Mouse (Mus musculus) spleen, adult 18-20 months (tissue): ENCODE measurements around the gene Miip.
A peak's percentile ranks its signal among the peaks of the same experiment; 100 is the strongest.

Experiments used
- DNase-seq, 2 experiments: peaks; one replicate each; pipeline ENCODE4 v3.0.0; 2022; ENCODE audit warnings: mixed read lengths in 2 of 2

Gene Miip

GRCm38 (mm10) chr4:147868450-147869031 lies at the start of gene Miip, which contains the start of gene Fv1:
Gene Miip (minus strand): TSS chr4:147868816.
Gene Fv1 (plus strand): TSS chr4:147868979.
- DNase-seq = peak; percentile 84 to 87

- DNase-seq = no peak
Measured at GRCm38 (mm10) chr4:147909486-147909885, 40.9 kb upstream of the Miip start.

GRCm38 (mm10) chr4:147906230-147906629 lies 37.6 kb upstream of the Miip start:
- DNase-seq = no peak

- DNase-seq = no peak
Measured at GRCm38 (mm10) chr4:147905090-147905659, 36.6 kb upstream of the Miip start.

DNA sequence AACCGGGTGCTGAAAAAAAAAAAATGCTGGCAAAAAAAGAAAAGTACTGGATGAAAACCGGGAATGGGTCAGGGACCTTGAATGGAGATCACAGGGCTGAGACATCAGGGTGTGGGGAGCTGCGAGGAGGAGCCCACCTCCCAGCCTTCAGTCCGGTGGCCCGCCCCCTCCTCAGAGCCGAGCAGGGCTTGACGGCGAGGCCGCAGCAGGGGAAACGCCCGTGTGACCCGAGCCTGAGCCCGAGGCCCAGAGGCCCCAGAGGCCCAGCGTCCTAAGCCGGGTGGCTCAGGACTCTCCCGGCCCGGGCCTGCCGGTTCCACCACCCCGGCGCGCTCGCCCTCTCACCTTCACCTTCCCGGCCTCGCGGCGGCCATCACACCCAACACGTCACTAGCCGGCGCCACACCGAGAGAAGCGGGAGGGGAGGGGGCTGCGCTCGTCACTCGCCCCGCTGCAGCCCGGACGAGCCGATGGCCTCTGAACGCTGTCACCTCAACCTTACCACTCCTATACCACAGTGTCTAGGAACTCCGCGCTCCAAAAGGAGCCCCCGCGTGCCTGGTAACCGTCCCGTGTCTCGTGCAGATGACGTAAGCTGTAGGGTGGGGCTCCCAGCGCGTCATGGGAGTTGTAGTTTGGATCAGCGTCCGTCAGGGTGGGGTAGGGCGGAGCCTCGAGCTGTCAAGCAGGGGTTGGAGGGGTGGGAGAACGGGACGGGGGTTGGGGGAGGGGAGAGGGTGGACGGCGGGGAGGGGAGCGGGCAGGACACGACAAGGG lies 35.9 kb upstream of the Miip start, which contains the start of gene Mfn2:
Gene Mfn2 (minus strand): TSS at position 392 of the 777 bp plus-strand sequence.
- peak; percentile 80 to 87 for DNase-seq

- DNase-seq = no peak
Measured at GRCm38 (mm10) chr4:147903601-147904000, 35.0 kb upstream of the Miip start.

GRCm38 (mm10) chr4:147902906-147903500 lies 34.4 kb upstream of the Miip start:
- DNase-seq = no peak

- no peak for DNase-seq
Measured at GRCm38 (mm10) chr4:147900452-147900851, 31.8 kb upstream of the Miip start.

DNA sequence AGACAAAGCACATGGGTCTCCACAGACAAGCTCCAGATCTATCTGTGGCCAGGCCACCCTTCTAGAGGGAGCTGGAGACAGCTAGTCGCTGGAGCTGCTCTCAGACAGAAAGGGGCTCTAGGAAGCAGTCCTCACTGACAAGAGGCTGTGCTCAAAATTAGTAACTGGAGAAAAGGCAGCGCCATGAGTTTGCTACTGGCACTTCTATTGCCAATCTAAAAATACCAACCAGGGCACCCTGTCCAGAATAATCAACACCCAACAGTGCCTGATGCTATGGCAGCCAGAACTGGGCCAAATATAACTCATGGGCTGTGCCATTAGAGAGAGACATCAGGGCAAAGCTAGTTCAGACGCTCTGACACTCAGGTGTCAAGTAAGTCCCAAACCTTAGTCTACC lies 28.7 kb upstream of the Miip start:
- DNase-seq = no peak

DNA sequence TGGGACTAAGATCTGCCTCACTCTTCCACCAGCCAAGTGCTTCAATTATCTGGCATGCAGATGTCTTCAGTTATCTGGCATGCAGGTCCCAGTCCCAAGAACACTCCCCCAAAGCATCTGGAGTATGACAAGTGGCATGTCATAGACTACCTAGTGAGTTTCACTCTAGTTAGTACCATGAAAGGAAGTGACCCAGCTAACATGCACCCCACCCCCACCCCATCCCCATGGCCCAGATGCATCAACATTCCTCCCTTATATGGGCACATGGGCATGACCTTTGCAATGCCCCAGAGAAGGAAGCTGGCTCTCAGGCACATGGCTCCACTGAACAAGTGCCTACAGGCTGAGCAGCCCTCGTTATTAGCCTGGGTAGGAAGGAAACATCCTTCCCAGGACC lies 27.8 kb upstream of the Miip start:
- no peak for DNase-seq

DNA sequence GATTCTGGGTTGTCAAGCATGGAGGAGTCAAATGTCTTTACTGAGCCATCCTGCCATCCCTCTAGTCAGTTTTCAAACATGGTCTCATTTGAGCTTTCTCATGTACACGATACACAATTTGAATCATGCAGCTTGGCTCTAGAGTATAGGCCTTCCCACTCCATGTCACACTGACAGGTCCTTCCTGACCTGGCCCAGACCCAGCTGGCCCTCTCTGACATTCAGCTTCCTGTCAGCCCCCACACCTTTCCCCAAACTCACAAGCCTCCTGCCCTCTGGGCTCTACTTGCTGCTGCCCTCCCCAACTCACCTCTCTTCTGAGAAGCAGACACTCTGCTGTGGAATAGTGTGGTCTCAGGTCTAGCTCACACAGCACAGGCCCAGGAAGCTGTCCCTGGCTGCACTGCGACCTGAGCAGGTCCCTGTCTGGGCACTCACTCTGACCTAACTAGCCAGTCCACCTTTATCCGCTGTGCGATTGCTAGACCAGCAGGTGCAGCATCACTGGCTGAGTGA lies 27.3 kb upstream of the Miip start:
- no peak for DNase-seq

DNA sequence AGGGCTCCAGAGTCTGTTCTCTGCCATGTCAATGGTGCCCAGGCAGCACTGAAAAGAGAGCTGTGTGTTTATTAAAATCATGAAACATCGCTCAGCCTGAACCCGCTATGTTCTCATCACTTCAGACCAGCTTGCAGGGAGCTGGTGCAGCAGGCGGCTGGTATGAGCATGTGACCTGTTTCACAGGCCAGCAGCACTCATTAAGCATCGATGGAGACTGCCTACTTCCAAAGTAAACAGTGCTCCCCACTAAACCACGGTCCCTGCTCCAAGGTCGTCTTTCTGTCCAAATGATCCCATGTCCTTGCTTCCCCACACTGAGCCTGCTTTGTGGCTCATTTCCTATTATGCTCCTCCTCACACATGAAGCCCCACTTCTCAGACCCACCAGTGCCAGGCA lies 21.7 kb upstream of the Miip start:
- no peak for DNase-seq

DNA sequence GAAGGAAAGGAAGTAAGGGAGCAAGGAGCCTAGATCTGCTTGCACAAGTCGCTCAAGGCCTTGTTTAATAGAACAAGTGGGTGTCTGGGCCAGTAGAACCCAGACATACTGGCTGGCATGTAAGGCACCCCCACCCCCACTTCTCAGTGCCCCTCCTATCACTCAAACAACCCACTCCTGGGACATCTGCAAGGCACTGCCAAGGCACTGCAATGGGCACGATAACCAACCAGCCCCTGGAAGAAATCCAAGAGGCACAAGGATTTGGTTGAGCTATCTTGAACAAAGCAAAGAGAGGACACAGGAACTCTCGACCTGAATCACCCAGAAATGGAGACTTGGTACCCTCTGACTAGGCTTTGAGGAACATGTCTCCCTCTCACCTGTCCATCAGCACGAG lies 19.6 kb upstream of the Miip start:
- DNase-seq = no peak

DNA sequence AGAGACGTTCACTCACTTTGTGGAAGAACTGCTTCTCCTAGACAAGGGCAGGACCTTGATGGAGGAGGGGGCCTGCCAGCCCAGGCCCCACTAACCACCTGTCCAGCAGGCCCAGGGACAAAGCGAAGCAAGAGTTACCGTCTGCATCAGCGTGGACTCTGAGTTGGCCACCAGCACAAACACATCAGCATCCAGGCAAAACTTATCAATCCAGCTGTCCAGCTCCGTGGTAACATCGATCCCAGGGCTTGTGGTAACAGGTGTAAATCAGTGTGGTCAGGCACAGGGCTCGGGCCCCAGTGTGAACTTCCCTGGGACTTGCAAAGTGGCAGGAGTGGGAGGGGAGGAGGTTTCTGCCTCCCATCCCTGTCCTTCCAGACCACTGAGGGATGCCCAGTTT lies 18.7 kb upstream of the Miip start:
- DNase-seq = no peak

GRCm38 (mm10) chr4:147886158-147886557 lies 17.5 kb upstream of the Miip start:
- DNase-seq = no peak

DNA sequence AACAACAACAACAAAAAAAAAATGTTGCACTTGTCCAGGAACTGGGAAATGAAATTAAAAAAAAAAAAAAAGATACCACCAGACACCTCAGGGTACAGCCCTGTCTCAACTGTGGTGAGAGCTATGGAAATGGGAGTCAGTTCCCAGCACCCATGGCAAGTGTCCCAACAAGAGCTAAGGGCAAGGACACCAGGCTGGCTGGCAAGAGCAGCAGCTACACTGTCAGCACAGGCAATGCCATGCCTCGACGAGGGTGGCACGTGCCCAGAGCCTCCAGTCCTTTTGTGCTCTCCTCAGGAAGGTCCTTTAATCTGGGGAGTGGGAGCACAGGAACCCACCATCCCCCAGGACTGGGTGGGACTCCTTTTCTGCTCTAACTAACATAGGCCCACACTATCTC lies 15.5 kb upstream of the Miip start:
- DNase-seq = no peak

GRCm38 (mm10) chr4:147883041-147883440 lies 14.4 kb upstream of the Miip start:
- DNase-seq = no peak

DNA sequence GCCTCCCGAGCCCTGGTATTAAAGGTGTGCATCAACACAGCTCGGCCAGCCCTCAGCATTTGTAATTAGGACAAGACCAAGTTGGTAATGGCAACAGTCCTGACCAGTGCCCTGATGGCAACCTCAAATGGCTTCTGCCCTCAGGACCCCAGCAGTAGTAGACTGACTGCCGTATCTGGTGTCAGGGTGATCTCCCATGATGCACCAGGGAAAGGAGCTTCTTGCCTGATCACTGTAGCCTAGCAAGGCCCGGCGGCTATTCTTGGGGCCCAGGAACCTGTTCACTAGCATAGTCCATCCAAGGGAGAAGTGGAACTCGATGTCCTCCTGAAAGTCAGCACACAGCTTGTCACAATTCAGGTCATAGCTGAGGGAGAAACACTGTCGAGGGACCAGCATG lies 13.2 kb upstream of the Miip start:
- DNase-seq = no peak

GRCm38 (mm10) chr4:147879865-147880264 lies 11.2 kb upstream of the Miip start:
- no peak for DNase-seq

- no peak for DNase-seq
Measured at GRCm38 (mm10) chr4:147879456-147879855, 10.8 kb upstream of the Miip start.

DNA sequence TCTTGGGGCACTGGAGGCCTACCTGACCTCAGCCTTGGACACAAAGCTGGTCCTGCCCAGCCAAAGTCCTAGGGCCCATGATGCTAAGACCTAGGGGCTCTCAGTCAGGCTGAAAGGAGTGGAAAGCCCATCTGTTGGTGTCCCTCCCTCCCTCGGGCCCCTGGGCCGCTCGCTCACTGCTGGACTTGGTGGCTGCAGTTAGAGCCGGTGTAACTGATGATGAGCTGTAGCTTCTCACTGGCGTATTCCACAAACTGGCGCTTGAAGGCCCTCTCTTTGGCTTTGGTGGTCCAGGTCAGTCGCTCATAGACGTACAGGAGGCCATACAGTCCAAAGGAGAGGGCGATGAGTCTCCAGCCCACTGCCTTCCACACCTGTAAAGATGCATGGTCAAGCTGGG lies 9.9 kb upstream of the Miip start:
- DNase-seq = no peak

GRCm38 (mm10) chr4:147875852-147876575 lies 7.4 kb upstream of the Miip start:
- no peak for DNase-seq

- no peak for DNase-seq
Measured at GRCm38 (mm10) chr4:147869238-147869637, 622 bp upstream of the Miip start.
